Mouse (Mus musculus) heart, adult 10 weeks (tissue): ENCODE measurements around the gene Tepsin. TPM values are rescaled to one million over a fixed set of nuclear protein-coding genes. Genes with fewer than 3 reads are reported as not detected.

Experiments used
- polyA plus RNA-seq: library from polyadenylated mRNA; stranded (reverse); fragments of 350-450 nt; fragmentation: Illumina TruSeq; extraction: RNeasy Lipid Tissue Mini Kit (QIAGEN cat#74804); gene quantifications from one replicate; pipeline ENCODE4 v1.2.3, GENCODE M21; 2014; ENCODE audit warnings: low read depth, low replicate concordance

Gene Tepsin
- 12.5 TPM for polyA plus RNA-seq

DNA sequence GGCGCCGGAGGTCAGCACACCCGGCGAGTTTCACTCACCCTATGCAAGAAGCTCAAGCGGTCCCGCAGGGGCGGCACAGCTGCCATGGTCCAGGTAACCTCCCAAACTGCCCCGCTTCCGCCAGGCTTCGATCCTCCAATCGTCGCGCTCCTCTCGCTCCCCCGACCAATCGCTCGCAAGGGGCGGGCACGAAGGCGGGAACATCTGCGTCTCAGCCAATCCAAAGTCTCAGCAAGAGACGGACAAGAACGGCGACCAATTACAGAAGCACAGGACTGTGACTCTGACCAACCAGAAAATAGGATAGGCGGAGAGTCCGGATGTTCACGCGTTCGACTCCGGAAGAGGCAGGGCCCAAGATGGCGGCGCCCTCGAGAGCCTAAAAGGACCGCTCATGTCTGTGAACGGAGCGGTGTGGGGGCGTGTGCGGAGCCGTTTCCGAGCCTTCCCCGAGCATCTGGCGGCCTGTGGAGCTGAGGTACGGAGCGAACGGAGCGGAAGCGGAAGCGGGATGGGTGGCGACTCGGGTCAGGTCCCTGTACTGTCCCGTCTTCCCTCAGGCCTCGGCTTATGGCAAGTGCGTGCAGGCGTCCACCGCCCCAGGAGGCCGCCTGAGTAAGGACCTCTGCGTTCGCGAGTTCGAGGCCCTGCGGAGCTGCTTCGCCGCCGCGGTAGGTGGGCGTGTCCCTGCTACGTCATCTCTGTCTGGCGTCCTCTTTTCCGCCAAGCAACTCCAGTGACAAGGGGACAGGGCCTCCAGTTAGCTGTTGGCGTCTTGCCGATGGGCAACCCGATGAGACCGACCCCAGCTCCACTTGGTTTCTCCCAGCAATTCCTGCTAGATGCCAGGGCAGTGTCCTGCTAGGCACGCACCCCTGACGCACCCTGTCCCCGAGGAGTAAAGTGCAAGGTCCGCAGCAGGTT, at the start of gene Tepsin, which contains the start of gene Ndufaf8:
Gene Tepsin, minus strand, starts transcription at position 144 of the 924 bp plus-strand sequence.
Gene Ndufaf8, plus strand, starts transcription at position 341 of the 924 bp plus-strand sequence.

GRCm38 (mm10) chr11:120086702-120087152, 11.8 kb downstream of the Tepsin start, which contains the start of gene Cep131:
Cep131 (minus strand) TSS chr11:120086827.

GRCm38 (mm10) chr11:120046553-120047191, 51.9 kb downstream of the Tepsin start, which contains the start of gene Aatk:
Aatk (minus strand) TSS chr11:120047167.

Other genes with a start within 250 kb of the Tepsin start
- gene Chmp6, start 185.3 kb downstream of the Tepsin start, polyA plus RNA-seq, result 31.7 TPM
- gene Baiap2, start 156.0 kb downstream of the Tepsin start, polyA plus RNA-seq, result 7.7 TPM
- gene Aatk, start 51.6 kb downstream of the Tepsin start, polyA plus RNA-seq, result 3.0 TPM
- 5.7 TPM for gene Cep131, start 11.9 kb downstream of the Tepsin start, polyA plus RNA-seq
- gene Ndufaf8, start 197 bp upstream of the Tepsin start, polyA plus RNA-seq, result 112 TPM
- gene Slc38a10, start 52.6 kb upstream of the Tepsin start, polyA plus RNA-seq, result 75.6 TPM
- gene Bahcc1, start 134.2 kb upstream of the Tepsin start, polyA plus RNA-seq, result 8.2 TPM
- gene Actg1, start 249.8 kb upstream of the Tepsin start, polyA plus RNA-seq, result 443 TPM